Mouse (Mus musculus) C2C12 (cell line): ENCODE results near the gene Gipc2. TPM values are rescaled to one million over a fixed set of nuclear protein-coding genes. Genes with fewer than 3 reads are reported as not detected.

Experiments
- H3K27me3 ChIP-seq: one replicate; pipeline ENCODE4 v1.6.1; 2011; ENCODE audit not compliant: control insufficient read depth, insufficient read depth, insufficient read length
- H3K36me3 ChIP-seq: one replicate; pipeline ENCODE4 v1.6.1; 2011; ENCODE audit not compliant: control insufficient read depth, insufficient read depth
- H3K4me3 ChIP-seq: one replicate; pipeline ENCODE4 v1.5.1; 2011; ENCODE audit warnings: mild to moderate bottlenecking, control low read depth; ENCODE audit not compliant: poor library complexity, insufficient read depth, severe bottlenecking
- H3K79me2 ChIP-seq: one replicate; pipeline ENCODE4 v1.6.1; 2011; ENCODE audit not compliant: control insufficient read depth, insufficient read depth
- H3K79me3 ChIP-seq: one replicate; pipeline ENCODE4 v1.6.1; 2011; ENCODE audit warnings: low read depth, control low read depth
- H3ac ChIP-seq: one replicate; pipeline ENCODE3; 2011; ENCODE audit warnings: low read depth; ENCODE audit not compliant: control insufficient read depth, insufficient read length
- CEBPB ChIP-seq: IDR thresholded peaks from one replicate; pipeline ENCODE4 v1.6.1; 2011; ENCODE audit warnings: low read depth, mild to moderate bottlenecking, control low read depth, moderate library complexity
- CTCF ChIP-seq: IDR thresholded peaks from one replicate; pipeline ENCODE4 v1.5.1; 2011; ENCODE audit not compliant: control insufficient read depth, insufficient read depth, insufficient read length
- FOSL1 ChIP-seq: IDR thresholded peaks from one replicate; pipeline ENCODE4 v1.8.0; 2011; ENCODE audit warnings: mild to moderate bottlenecking, low read length; ENCODE audit not compliant: poor library complexity, insufficient read depth, severe bottlenecking
- MAX ChIP-seq: IDR thresholded peaks from one replicate; pipeline ENCODE4 v1.6.1; 2011; ENCODE audit warnings: mild to moderate bottlenecking, control low read depth
- MYOD1 ChIP-seq: IDR thresholded peaks from one replicate; pipeline ENCODE4 v1.6.1; 2011; ENCODE audit warnings: low read depth; ENCODE audit not compliant: control insufficient read depth, insufficient read length
- MYOG ChIP-seq: IDR thresholded peaks from one replicate; pipeline ENCODE4 v1.6.1; 2011; ENCODE audit not compliant: control insufficient read depth, insufficient read length; ENCODE audit errors: extremely low read depth
- USF1 ChIP-seq: IDR thresholded peaks from one replicate; pipeline ENCODE4 v1.6.1; 2011; ENCODE audit warnings: low read depth, mild to moderate bottlenecking, control low read depth, moderate library complexity
- polyA plus RNA-seq: library from polyadenylated mRNA; unstranded; fragments of >200 nt; fragmentation: generic; extraction: Trizol; gene quantifications from one replicate; pipeline ENCODE4 v1.2.1, GENCODE M21; 2012; ENCODE audit warnings: missing spikeins

Gene Gipc2
- polyA plus RNA-seq, 1 experiment, result 1.2 TPM

GRCm38 (mm10) chr3:152165014-152165350 is 1.0 kb downstream of the Gipc2 start:
- TF ChIP-seq MYOD1 (no peak), USF1 (no peak), FOSL1 (no peak), CEBPB (no peak), CTCF (no peak), MYOG (no peak), MAX (no peak)
- Histone ChIP-seq H3ac (no peak overlapping the region), H3K27me3 (no peaks in the 10 kb centered on the region), H3K79me3 (no peaks in the 10 kb centered on the region), H3K36me3 (no peaks in the 10 kb centered on the region), H3K4me3 (no peak overlapping the region), H3K79me2 (no peaks in the 10 kb centered on the region)

GRCm38 (mm10) chr3:152163320-152163719 is 2.7 kb downstream of the Gipc2 start:
- no peak for TF ChIP-seq MYOG
- no peak for TF ChIP-seq MYOD1
- TF ChIP-seq USF1, result no peak
- no peak for TF ChIP-seq CTCF
- TF ChIP-seq FOSL1, result no peak
- TF ChIP-seq MAX, result no peak
- TF ChIP-seq CEBPB, result no peak
- H3K36me3 ChIP-seq, result no peaks in the 10 kb centered on the region

GRCm38 (mm10) chr3:152160607-152161006 is 5.4 kb downstream of the Gipc2 start:
- H3K4me3 ChIP-seq, result no peak overlapping the region
- no peaks in the 10 kb centered on the region for H3K79me3 ChIP-seq
- no peak for TF ChIP-seq USF1
- TF ChIP-seq MAX, result no peak
- no peak for TF ChIP-seq MYOG
- no peak for TF ChIP-seq MYOD1
- TF ChIP-seq CEBPB, result no peak
- TF ChIP-seq CTCF, result no peak
- no peak for TF ChIP-seq FOSL1
- no peaks in the 10 kb centered on the region for H3K36me3 ChIP-seq
- H3K27me3 ChIP-seq, result no peaks in the 10 kb centered on the region
- H3ac ChIP-seq, result no peak overlapping the region
- no peaks in the 10 kb centered on the region for H3K79me2 ChIP-seq

More at GRCm38 (mm10) chr3:152163320-152163719, 2.7 kb downstream of the Gipc2 start:
- Histone ChIP-seq H3K79me2 (no peaks in the 10 kb centered on the region), H3K27me3 (no peaks in the 10 kb centered on the region), H3K4me3 (no peak overlapping the region), H3ac (no peak overlapping the region), H3K79me3 (no peaks in the 10 kb centered on the region)

GRCm38 (mm10) chr3:152159321-152159720 is 6.7 kb downstream of the Gipc2 start:
- no peak overlapping the region for H3ac ChIP-seq
- no peaks in the 10 kb centered on the region for H3K27me3 ChIP-seq
- no peaks in the 10 kb centered on the region for H3K79me3 ChIP-seq
- TF ChIP-seq USF1, result no peak
- no peak for TF ChIP-seq MYOD1
- no peak for TF ChIP-seq MAX
- TF ChIP-seq CTCF, result no peak
- no peak for TF ChIP-seq CEBPB
- no peak for TF ChIP-seq FOSL1
- no peak for TF ChIP-seq MYOG
- no peaks in the 10 kb centered on the region for H3K79me2 ChIP-seq
- no peaks in the 10 kb centered on the region for H3K36me3 ChIP-seq
- H3K4me3 ChIP-seq, result no peak overlapping the region

- TF ChIP-seq CTCF, result no peak
- TF ChIP-seq MYOG, result no peak
- TF ChIP-seq MAX, result no peak
- TF ChIP-seq FOSL1, result no peak
- no peak for TF ChIP-seq CEBPB
- no peak for TF ChIP-seq MYOD1
- TF ChIP-seq USF1, result no peak
These were observed 7.4 kb downstream of the Gipc2 start for GRCm38 (mm10) chr3:152158344-152159291.

More at GRCm38 (mm10) chr3:152158344-152159291, 7.4 kb downstream of the Gipc2 start:
- Histone ChIP-seq H3K4me3 (no peak overlapping the region), H3K27me3 (no peaks in the 10 kb centered on the region), H3K36me3 (no peaks in the 10 kb centered on the region), H3ac (no peak overlapping the region), H3K79me2 (no peaks in the 10 kb centered on the region), H3K79me3 (no peaks in the 10 kb centered on the region)
